ENCODE assay signal across 7 mouse cellular contexts in the genomic region with DNA sequence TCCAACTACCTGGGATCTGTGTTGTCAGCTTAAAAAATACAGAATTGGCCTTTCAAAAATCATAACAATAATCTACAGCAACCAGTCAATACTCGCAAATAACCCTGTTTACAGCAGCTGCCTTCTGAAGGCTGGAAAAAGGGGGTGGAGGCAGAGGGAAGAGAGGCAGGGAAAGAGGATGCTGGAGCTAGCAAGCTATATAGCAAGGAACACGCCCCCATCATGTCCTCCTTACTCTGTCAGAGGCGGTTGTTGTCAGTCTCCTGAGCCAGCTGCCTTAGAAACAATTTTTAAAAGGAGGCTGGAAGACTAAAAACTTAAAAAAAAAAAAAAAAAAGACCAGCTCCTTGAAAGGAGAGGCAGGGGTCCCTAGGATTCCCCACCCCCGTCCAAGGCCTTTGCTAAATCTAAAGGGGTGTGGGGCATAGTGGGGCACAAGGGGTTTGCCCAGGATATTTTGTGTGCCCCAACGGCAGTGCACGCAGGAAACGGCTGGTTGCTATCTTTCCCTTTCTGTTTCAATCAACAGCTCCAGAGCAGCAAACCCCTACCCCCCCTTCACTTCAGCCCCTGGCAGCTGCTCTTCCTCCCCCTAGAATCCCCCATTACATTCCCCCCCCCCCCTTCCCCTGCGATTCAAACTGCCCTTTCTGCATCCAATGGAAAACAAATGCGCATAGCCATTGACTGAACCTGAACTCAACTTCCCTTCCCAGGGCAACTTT. TPM values are rescaled to one million over a fixed set of nuclear protein-coding genes. Genes with fewer than 3 reads are reported as not detected.
DNase-seq lines count a peak whose midpoint lies in the region; ATAC-seq lines count a peak whose summit lies in the region.

No protein-coding gene starts in this region.

- peak overlapping the region; percentile 97 for H3K9ac ChIP-seq in embryonic facial prominence, embryonic 12.5 days
- peak overlapping the region; percentile 97 for H3K9ac ChIP-seq in neural tube, embryonic 12.5 days

- H3K4me1 ChIP-seq in embryonic facial prominence, embryonic 12.5 days: peaks cover 43% of the 10 kb centered on the region
- peaks cover 66% of the 10 kb centered on the region for H3K4me1 ChIP-seq in limb, embryonic 10.5 days
- H3K4me1 ChIP-seq in neural tube, embryonic 12.5 days: peaks cover 57% of the 10 kb centered on the region

- no peak for ATAC-seq in embryonic facial prominence, embryonic 12.5 days (ENCODE audit: insufficient number of reproducible peaks, insufficient read depth, low FRiP score, low TSS enrichment)
- ATAC-seq in neural tube, embryonic 12.5 days (ENCODE audit: low FRiP score, low read depth): no peak

- H3K4me3 ChIP-seq in embryonic facial prominence, embryonic 12.5 days: peak overlapping the region; percentile 68
- peak overlapping the region; percentile 98 for H3K4me3 ChIP-seq in limb, embryonic 10.5 days
- peak overlapping the region; percentile 99 for H3K4me3 ChIP-seq in neural tube, embryonic 12.5 days

- DNase-seq in right cerebral cortex, adult 18-20 months: peak; percentile 45
- DNase-seq in right cerebral cortex, postnatal 36 days (ENCODE audit: low spot score in 2 of 2): no peak
- no peak for DNase-seq in limb, embryonic 10.5 days (ENCODE audit: low spot score)
- no peak for DNase-seq in urinary bladder, postnatal 25 days (ENCODE audit: low spot score)
- DNase-seq in adrenal gland, postnatal 25 days: no peak

- H3K27ac ChIP-seq in embryonic facial prominence, embryonic 12.5 days: peak overlapping the region; percentile 99
- peak overlapping the region; percentile 98 for H3K27ac ChIP-seq in limb, embryonic 10.5 days
- H3K27ac ChIP-seq in neural tube, embryonic 12.5 days: no peak overlapping the region

- H3K27me3 ChIP-seq in embryonic facial prominence, embryonic 12.5 days: no peaks in the 10 kb centered on the region
- H3K27me3 ChIP-seq in limb, embryonic 10.5 days (ENCODE audit: low read depth, poor library complexity, severe bottlenecking): no peaks in the 10 kb centered on the region
- no peaks in the 10 kb centered on the region for H3K27me3 ChIP-seq in neural tube, embryonic 12.5 days (replicated peaks)

- WGBS in embryonic facial prominence, embryonic 12.5 days: 25% methylated on average over 9 of the region's 9 CpGs
- 38% methylated on average over 9 of the region's 9 CpGs for WGBS in limb, embryonic 10.5 days
- 20% methylated on average over 9 of the region's 9 CpGs for WGBS in neural tube, embryonic 12.5 days

- peak overlapping the region; percentile 97 for H3K4me2 ChIP-seq in embryonic facial prominence, embryonic 12.5 days (replicated peaks)
- peak overlapping the region; percentile 99 for H3K4me2 ChIP-seq in neural tube, embryonic 12.5 days (replicated peaks)

- 0 out of 2 replicates have a peak, but pooled peaks cover 9% of the 10 kb centered on the region for H3K36me3 ChIP-seq in embryonic facial prominence, embryonic 12.5 days
- H3K36me3 ChIP-seq in limb, embryonic 10.5 days: peaks cover 19% of the 10 kb centered on the region
- no peaks in the 10 kb centered on the region for H3K36me3 ChIP-seq in neural tube, embryonic 12.5 days

- H3K9me3 ChIP-seq in embryonic facial prominence, embryonic 12.5 days: no peaks in the 10 kb centered on the region
- no peaks in the 10 kb centered on the region for H3K9me3 ChIP-seq in limb, embryonic 10.5 days (replicated peaks)
- no peaks in the 10 kb centered on the region for H3K9me3 ChIP-seq in neural tube, embryonic 12.5 days

RNA-seq across cellular contexts. Expression of gene Kmt2a, which starts 2.2 kb away (rescaled TPM):
- polyA plus RNA-seq in embryonic facial prominence, embryonic 12.5 days (2016; fragmentation: Nextera tagmentation; extraction: Ambion mirVana): 23.5 and 24.4 TPM in 2 replicates
- polyA plus RNA-seq in limb, embryonic 10.5 days (2016; fragmentation: Nextera tagmentation; extraction: Ambion mirVana): 13.7 and 14.1 TPM in 2 replicates
- 25.3 and 29.6 TPM in 2 replicates for polyA plus RNA-seq in neural tube, embryonic 12.5 days (2016; fragmentation: Nextera tagmentation; extraction: Ambion mirVana)
- 31.5 and 47.5 TPM in 2 replicates for total RNA-seq in adrenal gland, postnatal 25 days (2021)

RNA-seq across cellular contexts. Expression of gene Atp5l, which starts 41.6 kb away (rescaled TPM):
- 538 and 574 TPM in 2 replicates for polyA plus RNA-seq in embryonic facial prominence, embryonic 12.5 days (2016; fragmentation: Nextera tagmentation; extraction: Ambion mirVana)
- 550 and 555 TPM in 2 replicates for polyA plus RNA-seq in limb, embryonic 10.5 days (2016; fragmentation: Nextera tagmentation; extraction: Ambion mirVana)
- 602 and 611 TPM in 2 replicates for polyA plus RNA-seq in neural tube, embryonic 12.5 days (2016; fragmentation: Nextera tagmentation; extraction: Ambion mirVana)
- total RNA-seq in adrenal gland, postnatal 25 days (2021): 383 and 529 TPM in 2 replicates
